Mouse (Mus musculus): ENCODE measurements around the gene Dennd6b.

GRCm38 (mm10) chr15:89179630-89179964 is 16.7 kb downstream of the Dennd6b start:
- TF ChIP-seq POLR2A (IDR thresholded peaks at IDR 0.05; ENCODE audit: insufficient read depth, low read length) (no peak), CTCF (IDR thresholded peaks at IDR 0.05; ENCODE audit: low read depth, low read length) (no peak)
